Mouse (Mus musculus) neural tube, embryonic 15.5 days (tissue): ENCODE data around the gene Noto. TPM values are rescaled to one million over a fixed set of nuclear protein-coding genes. Genes with fewer than 3 reads are reported as not detected.
"Not testable (repeated sequence)": the region's sequence is repeated elsewhere in the genome, so short reads cannot be mapped to it uniquely, and the experiment has no call there.

ENCODE experiments used
- ATAC-seq: fragments of 200-750 bp; cut with Nextera tagmentation; 2 replicates; pipeline ENCODE4 v1.8.0; 2017; ENCODE audit warnings: mild to moderate bottlenecking, moderate TSS enrichment, moderate library complexity; ENCODE audit not compliant: low FRiP score
- H3K27ac ChIP-seq: fragments of 300-500 bp; sonication (generic); replicated peaks from 2 replicates; pipeline ENCODE4 v1.5.1; 2015; ENCODE audit warnings: mild to moderate bottlenecking, inconsistent platforms
- H3K27me3 ChIP-seq: fragments of 300-500 bp; sonication (generic); replicated peaks from 2 replicates; pipeline ENCODE4 v1.6.1; 2015; ENCODE audit warnings: inconsistent platforms
- H3K36me3 ChIP-seq: fragments of 300-500 bp; sonication (generic); 2 replicates; pipeline ENCODE4 v1.6.1; 2015; ENCODE audit warnings: inconsistent platforms
- H3K4me1 ChIP-seq: fragments of 300-500 bp; sonication (generic); 2 replicates; pipeline ENCODE4 v1.6.1; 2015; ENCODE audit warnings: inconsistent platforms
- H3K4me2 ChIP-seq: fragments of 300-500 bp; sonication (generic); 2 replicates; pipeline ENCODE4 v1.6.1; 2015; ENCODE audit warnings: inconsistent platforms, mild to moderate bottlenecking, moderate library complexity
- H3K4me3 ChIP-seq: fragments of 300-500 bp; sonication (generic); replicated peaks from 2 replicates; pipeline ENCODE4 v1.5.1; 2015; ENCODE audit warnings: mild to moderate bottlenecking, inconsistent platforms
- H3K9ac ChIP-seq: fragments of 300-500 bp; sonication (generic); replicated peaks from 2 replicates; pipeline ENCODE4 v1.6.1; 2015; ENCODE audit warnings: mild to moderate bottlenecking, inconsistent platforms
- H3K9me3 ChIP-seq: fragments of 300-500 bp; sonication (generic); replicated peaks from 2 replicates; pipeline ENCODE4 v1.6.1; 2016; ENCODE audit warnings: inconsistent platforms
- WGBS: fragments of 180-500 bp; shearing (Covaris S2); methylation state at CpG from one replicate; pipeline ENCODE4 v1.1.7; 2015; ENCODE audit warnings: mixed read lengths; 5-methylcytosine and 5-hydroxymethylcytosine counted together
- polyA plus RNA-seq: library from polyadenylated mRNA; unstranded; fragments of >200 nt; fragmentation: Nextera tagmentation; extraction: Ambion mirVana; gene quantifications from 2 replicates; pipeline ENCODE4 v1.2.1, GENCODE M21; 2015

Gene Noto
- polyA plus RNA-seq, 1 experiment from 2014 or later = not detected

DNA sequence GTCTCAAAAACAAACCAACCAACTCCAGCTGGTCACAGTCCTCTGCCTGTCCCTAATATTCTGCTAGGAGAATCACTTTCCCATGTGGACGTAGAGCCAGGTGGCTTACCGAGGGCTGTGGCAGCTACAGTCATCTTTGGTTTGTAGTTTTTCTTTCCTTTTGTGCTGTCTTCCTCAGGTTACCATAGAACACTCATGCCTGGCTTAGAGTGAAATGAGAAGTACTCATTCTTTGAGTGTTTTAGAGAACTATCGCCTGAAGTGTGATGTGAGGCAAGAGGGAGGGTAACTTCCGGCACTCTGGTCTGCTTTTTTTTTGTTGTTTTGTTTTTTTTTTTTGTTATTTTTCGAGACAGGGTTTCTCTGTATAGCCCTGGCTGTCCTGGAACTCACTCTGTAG is 10.2 kb downstream of the Noto start:
- H3K9ac ChIP-seq = no peak overlapping the region
- H3K27ac ChIP-seq = no peak overlapping the region
- WGBS = 91% methylated on average over 5 of the region's 5 CpGs
- no peaks in the 10 kb centered on the region for H3K9me3 ChIP-seq
- H3K36me3 ChIP-seq = peaks cover 8% of the 10 kb centered on the region
- no peak overlapping the region for H3K4me3 ChIP-seq
- no peak for ATAC-seq
- H3K4me2 ChIP-seq = no peak overlapping the region
- H3K4me1 ChIP-seq = peaks cover 18% of the 10 kb centered on the region
- H3K27me3 ChIP-seq = no peaks in the 10 kb centered on the region

DNA sequence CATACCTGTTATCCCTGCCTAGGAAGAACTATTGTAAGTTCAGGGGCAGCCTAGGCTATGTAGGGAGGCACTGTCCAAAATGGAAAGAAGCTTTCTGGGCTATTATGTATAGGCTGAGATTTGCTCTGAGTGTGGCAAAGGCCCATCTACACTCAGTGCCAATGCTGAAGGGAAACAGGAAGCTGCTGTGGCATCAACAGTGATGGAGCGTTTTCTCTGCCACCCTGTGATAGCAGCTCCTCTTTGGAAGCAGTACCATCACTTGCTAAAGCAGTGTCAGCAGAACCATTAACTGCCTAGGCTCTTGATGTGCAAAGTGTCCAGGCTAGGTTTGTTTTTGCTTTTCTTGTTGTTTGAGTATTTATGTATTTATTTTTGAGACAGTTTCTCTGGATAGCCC is 12.5 kb downstream of the Noto start:
- H3K36me3 ChIP-seq = peaks cover 30% of the 10 kb centered on the region
- H3K9ac ChIP-seq = no peak overlapping the region
- H3K27ac ChIP-seq = no peak overlapping the region
- WGBS = 90% methylated on average over 1 of the region's 1 CpGs
- no peaks in the 10 kb centered on the region for H3K27me3 ChIP-seq
- H3K4me1 ChIP-seq = peaks cover 18% of the 10 kb centered on the region
- no peak for ATAC-seq
- no peaks in the 10 kb centered on the region for H3K9me3 ChIP-seq
- no peak overlapping the region for H3K4me3 ChIP-seq
- no peak overlapping the region for H3K4me2 ChIP-seq

DNA sequence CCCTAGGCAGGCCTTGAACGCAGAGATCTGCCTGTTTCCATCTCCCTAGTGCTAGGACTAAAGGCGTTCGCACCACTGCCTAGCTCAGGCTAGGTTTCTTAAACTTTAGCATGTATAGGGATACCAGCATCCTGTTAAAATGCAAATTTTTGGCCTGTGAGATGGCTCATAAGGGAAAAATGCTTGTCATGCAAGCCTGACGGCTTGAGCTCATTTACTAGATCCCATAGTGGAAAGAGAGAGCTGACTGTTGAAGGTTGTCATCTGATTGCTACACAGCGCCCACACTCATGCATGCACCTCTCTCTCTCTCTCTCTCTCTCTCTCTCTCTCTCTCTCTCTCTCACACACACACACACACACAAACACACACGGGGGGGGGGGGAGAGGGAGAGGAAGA is 12.9 kb downstream of the Noto start:
- Histone ChIP-seq H3K4me1 (peaks cover 14% of the 10 kb centered on the region), H3K27me3 (no peaks in the 10 kb centered on the region), H3K4me3 (no peak overlapping the region), H3K4me2 (no peak overlapping the region), H3K9ac (no peak overlapping the region), H3K27ac (no peak overlapping the region), H3K9me3 (no peaks in the 10 kb centered on the region), H3K36me3 (peaks cover 33% of the 10 kb centered on the region)
- no peak for ATAC-seq
- WGBS = 83% methylated on average over 5 of the region's 6 CpGs

DNA sequence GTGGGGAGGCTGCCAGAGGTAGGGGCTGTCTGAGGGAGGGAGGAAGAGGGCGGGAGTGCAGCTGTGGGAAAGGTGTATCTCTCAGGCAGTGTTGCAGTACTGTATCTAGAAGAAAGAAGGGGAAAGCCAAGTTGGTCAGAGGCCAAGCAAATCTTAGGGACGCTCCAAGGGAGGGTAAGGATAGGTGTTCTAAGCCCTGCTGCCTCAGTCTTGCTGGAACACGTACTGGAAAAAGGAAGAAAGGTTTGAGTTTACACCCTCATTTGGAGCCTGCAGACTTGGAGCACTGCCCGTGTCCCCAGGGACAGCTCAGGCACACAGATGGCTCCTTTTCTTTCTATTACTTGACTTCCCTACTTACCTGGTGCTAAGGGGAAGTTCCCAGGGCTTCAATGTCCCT is 17.5 kb downstream of the Noto start:
- H3K9ac ChIP-seq = no peak overlapping the region
- no peak for ATAC-seq
- WGBS = 94% methylated on average over 4 of the region's 4 CpGs
- no peak overlapping the region for H3K27ac ChIP-seq
- H3K4me3 ChIP-seq = no peak overlapping the region
- H3K4me1 ChIP-seq = no peaks in the 10 kb centered on the region
- no peaks in the 10 kb centered on the region for H3K9me3 ChIP-seq
- no peaks in the 10 kb centered on the region for H3K27me3 ChIP-seq
- H3K4me2 ChIP-seq = no peak overlapping the region
- peaks cover 57% of the 10 kb centered on the region for H3K36me3 ChIP-seq

DNA sequence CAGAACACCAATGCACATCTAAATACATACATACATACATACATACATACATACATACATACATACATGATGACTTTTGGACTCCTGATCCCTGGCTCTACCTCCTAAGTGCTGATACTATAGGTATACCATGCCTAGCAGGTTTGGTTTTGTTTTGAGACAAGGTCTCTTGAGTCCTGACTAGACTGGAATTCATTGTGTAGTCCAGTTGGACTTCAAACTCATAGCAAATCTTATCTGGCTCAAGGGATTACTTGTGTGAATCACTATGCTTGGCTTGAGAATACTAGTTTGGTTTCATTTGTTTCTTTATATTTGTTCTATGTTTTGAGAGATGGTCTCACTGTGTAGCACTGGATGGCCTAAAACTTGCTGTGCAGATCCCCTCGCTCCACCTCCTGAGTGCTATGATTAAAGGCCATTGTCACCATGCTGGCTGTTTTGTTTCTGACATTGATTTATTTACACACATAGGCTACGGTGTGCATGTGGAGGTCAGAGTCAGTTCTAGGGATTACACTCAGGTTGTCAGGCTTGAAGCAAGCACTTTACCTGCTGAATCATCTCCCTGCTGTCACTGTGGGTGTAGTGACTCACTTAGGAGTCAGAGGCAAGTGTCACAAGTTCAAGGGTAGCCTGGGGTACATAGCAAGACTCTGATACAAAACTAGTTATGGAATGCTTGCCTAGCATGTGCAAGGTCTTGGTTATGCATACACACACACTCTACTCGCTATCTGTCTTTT is 20.0 kb downstream of the Noto start:
- ATAC-seq = no peak

DNA sequence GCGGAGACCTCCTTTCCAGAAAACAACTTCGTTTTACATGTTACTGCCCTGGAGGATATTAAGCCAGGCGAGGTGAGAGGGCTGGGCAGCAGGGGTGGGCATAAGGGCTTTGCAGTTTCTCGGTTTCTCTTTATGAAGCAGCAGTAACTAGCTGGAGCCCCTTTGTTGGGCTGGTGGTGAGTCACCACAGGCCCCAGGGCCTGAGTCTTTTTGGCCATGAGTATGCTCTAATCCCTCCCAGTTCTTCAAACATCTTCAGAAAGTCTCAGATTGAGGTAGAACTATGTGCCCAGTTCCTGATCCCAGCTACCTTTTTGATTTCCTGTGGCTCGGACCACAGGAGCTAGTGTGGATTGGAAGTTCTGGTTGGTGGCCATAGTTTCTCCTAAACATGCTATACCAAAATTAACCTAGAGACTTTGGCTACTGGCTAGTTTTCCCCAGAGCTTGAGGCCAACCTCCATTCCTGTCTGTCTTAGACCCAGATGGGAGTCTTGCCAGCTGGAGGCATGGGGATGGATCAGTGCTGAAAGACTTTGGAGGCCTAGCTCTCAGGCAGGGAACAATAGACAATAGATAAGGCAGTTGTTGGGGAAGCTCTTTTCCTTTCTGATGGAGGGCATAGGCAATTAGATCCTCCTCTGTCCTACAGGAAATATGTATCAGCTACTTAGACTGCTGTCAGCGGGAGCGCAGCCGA is 20.7 kb downstream of the Noto start:
- Histone ChIP-seq H3K4me2 (no peak overlapping the region), H3K4me3 (no peak overlapping the region), H3K27me3 (no peaks in the 10 kb centered on the region), H3K27ac (no peak overlapping the region), H3K36me3 (peaks cover 54% of the 10 kb centered on the region), H3K9me3 (no peaks in the 10 kb centered on the region), H3K4me1 (no peaks in the 10 kb centered on the region), H3K9ac (no peak overlapping the region)
- WGBS = 93% methylated on average over 8 of the region's 8 CpGs
- no peak for ATAC-seq

More for the DNA sequence above, 20.0 kb downstream of the Noto start:
- H3K27ac ChIP-seq = no peak overlapping the region
- H3K4me1 ChIP-seq = no peaks in the 10 kb centered on the region
- H3K36me3 ChIP-seq = peaks cover 61% of the 10 kb centered on the region
- no peak overlapping the region for H3K4me2 ChIP-seq
- H3K4me3 ChIP-seq = no peak overlapping the region
- no peaks in the 10 kb centered on the region for H3K27me3 ChIP-seq
- no peaks in the 10 kb centered on the region for H3K9me3 ChIP-seq
- WGBS = 82% methylated on average over 3 of the region's 3 CpGs
- H3K9ac ChIP-seq = no peak overlapping the region

GRCm38 (mm10) chr6:85445286-85445685 is 21.6 kb downstream of the Noto start:
- peaks cover 46% of the 10 kb centered on the region for H3K36me3 ChIP-seq

GRCm38 (mm10) chr6:85447351-85447750 is 23.7 kb downstream of the Noto start:
- no peaks in the 10 kb centered on the region for H3K27me3 ChIP-seq
- ATAC-seq = no peak
- whole genome bisulfite sequencing = 84% methylated on average over 6 of the region's 6 CpGs
- H3K9ac ChIP-seq = no peak overlapping the region
- H3K9me3 ChIP-seq = no peaks in the 10 kb centered on the region
- no peak overlapping the region for H3K4me3 ChIP-seq
- peaks cover 9% of the 10 kb centered on the region for H3K4me1 ChIP-seq
- no peak overlapping the region for H3K27ac ChIP-seq
- no peak overlapping the region for H3K4me2 ChIP-seq
- peaks cover 28% of the 10 kb centered on the region for H3K36me3 ChIP-seq

More at GRCm38 (mm10) chr6:85445286-85445685, 21.6 kb downstream of the Noto start:
- no peaks in the 10 kb centered on the region for H3K9me3 ChIP-seq
- ATAC-seq = no peak
- 86% methylated on average over 5 of the region's 5 CpGs for WGBS
- no peak overlapping the region for H3K4me3 ChIP-seq
- H3K4me2 ChIP-seq = no peak overlapping the region
- H3K27me3 ChIP-seq = no peaks in the 10 kb centered on the region
- H3K9ac ChIP-seq = no peak overlapping the region
- H3K27ac ChIP-seq = no peak overlapping the region
- peaks cover 2% of the 10 kb centered on the region; the same call in 1 of the 2 replicates for H3K4me1 ChIP-seq

- ATAC-seq, H3K27ac ChIP-seq, H3K27me3 ChIP-seq, H3K9me3 ChIP-seq: not testable (repeated sequence)
- Histone ChIP-seq H3K9ac (peak overlapping the region; percentile 67; the same call in 1 of the 2 replicates), H3K4me1 (peaks cover 34% of the 10 kb centered on the region), H3K4me2 (peak overlapping the region; percentile 96), H3K36me3 (peaks cover 18% of the 10 kb centered on the region), H3K4me3 (peak overlapping the region; percentile 78; the same call in 1 of the 2 replicates)
- 70% methylated on average over 1 of the region's 1 CpGs for WGBS
These were observed 26.5 kb downstream of the Noto start for GRCm38 (mm10) chr6:85450140-85450539.

DNA sequence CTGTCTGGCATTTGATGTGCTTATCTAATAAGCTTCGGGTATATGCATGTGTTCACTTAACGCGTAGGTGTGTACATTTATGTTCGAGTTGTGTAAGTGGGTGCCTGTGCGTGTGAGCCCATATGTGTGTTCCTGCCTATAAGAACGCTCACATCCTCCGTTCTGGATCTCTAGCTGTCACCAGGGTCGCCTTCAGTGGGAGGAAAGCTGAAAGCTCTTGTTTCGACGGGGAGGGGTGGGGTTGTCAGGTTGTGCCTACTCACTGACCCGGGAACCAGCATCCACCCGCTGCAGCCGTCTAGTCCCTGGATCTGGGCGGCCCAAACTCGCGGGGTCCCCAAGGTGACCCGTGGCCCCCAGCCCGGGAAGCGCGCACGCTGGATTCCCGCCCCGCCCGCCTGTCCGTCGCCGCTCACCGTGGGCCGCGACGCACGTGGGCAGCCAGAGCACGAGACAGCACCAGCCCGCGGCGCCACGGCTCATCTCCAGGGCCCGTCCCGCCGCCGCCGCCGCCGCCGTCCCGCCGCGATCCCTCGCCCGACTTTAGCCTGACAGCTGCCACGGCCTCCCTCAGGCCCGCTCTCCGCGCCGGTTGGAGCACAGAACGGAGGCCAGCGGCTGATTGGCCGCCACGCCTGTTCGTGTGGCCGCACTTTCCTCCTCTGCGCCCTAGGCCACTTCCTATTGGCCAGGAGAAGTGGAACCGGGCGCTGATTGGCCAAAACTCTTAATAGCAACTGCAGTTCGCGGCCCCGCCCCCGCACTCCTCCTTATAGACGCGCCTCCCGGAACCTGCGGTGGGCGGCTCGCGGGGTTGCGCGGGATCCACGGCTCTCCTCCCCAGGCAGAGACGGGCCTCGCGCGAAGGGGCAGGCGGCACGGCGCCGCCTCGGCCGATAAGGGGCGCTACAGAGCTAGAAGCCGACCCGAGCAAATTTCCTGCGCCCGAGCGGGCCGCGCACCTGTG is 27.3 kb downstream of the Noto start, which contains the start of gene Cct7:
TSS of gene Cct7 (plus strand) at position 818 of the 967 bp plus-strand sequence.
- Histone ChIP-seq H3K4me1 (peaks cover 41% of the 10 kb centered on the region), H3K4me2 (peak within 1 kb of the TSS; percentile 96), H3K36me3 (peaks cover 12% of the 10 kb centered on the region), H3K27ac (peak within 1 kb of the TSS; percentile 87), H3K4me3 (peak within 1 kb of the TSS; percentile 78), H3K27me3 (no peaks in the 10 kb centered on the region), H3K9me3 (no peaks in the 10 kb centered on the region), H3K9ac (peak within 1 kb of the TSS; percentile 67)
- 3% methylated on average over 95 of the region's 96 CpGs for WGBS
- peak; percentile 94 for ATAC-seq
